Mouse (Mus musculus) MEL (cell line): ENCODE measurements around the gene Rgl3. TPM values are rescaled to one million over a fixed set of nuclear protein-coding genes. Genes with fewer than 3 reads are reported as not detected.
A peak's percentile ranks its signal among the peaks of the same experiment; 100 is the strongest.

Experiments
- DNase-seq: peaks from one replicate; pipeline ENCODE4 v3.0.0; 2011; ENCODE audit warnings: low read depth, low spot score
- H3K27ac ChIP-seq: 2 replicates; pipeline ENCODE4 v1.5.1; 2012; ENCODE audit warnings: low read depth, mild to moderate bottlenecking, control low read depth, low read length, moderate library complexity; ENCODE audit not compliant: control insufficient read depth
- H3K27me3 ChIP-seq, 2 experiments: fragments of 150-350 bp in 1 of 2; sonication (generic) in 1 of 2; 2 replicates each; pipeline ENCODE4 v1.6.1; 2012; ENCODE audit warnings: low read length in 2 of 2, mild to moderate bottlenecking in 2 of 2, improper control_type of control experiment in 1 of 2, moderate library complexity in 1 of 2; ENCODE audit not compliant: insufficient read depth in 2 of 2, control insufficient read depth in 1 of 2
- H3K36me3 ChIP-seq, 2 experiments: 2 replicates each; pipeline ENCODE4 v1.6.1; 2012 to 2014; ENCODE audit warnings: low read length in 2 of 2, improper control_type of control experiment in 1 of 2, inconsistent platforms in 1 of 2, mild to moderate bottlenecking in 1 of 2; ENCODE audit not compliant: insufficient read depth in 2 of 2, control insufficient read depth in 1 of 2
- H3K4me1 ChIP-seq, 2 experiments: fragments of 150-350 bp in 1 of 2; sonication (generic) in 1 of 2; 2 replicates each; pipeline ENCODE4 v1.6.1; 2012; ENCODE audit warnings: low read length in 2 of 2, improper control_type of control experiment in 1 of 2, mild to moderate bottlenecking in 1 of 2; ENCODE audit not compliant: insufficient read depth in 2 of 2, control insufficient read depth in 1 of 2
- H3K4me3 ChIP-seq, 2 experiments: fragments of 150-350 bp in 1 of 2; sonication (generic) in 1 of 2; 2 replicates each; pipeline ENCODE4 v1.5.1; 2012; ENCODE audit warnings: low read depth in 2 of 2, low read length in 2 of 2, mild to moderate bottlenecking in 2 of 2, moderate library complexity in 2 of 2, control low read depth in 1 of 2, improper control_type of control experiment in 1 of 2; ENCODE audit not compliant: control insufficient read depth in 1 of 2, insufficient read depth in 1 of 2
- H3K79me2 ChIP-seq: 2 replicates; pipeline ENCODE4 v1.6.1; 2012; ENCODE audit warnings: mild to moderate bottlenecking, low read length, moderate library complexity; ENCODE audit not compliant: control insufficient read depth, poor library complexity, insufficient read depth
- H3K9ac ChIP-seq: 2 replicates; pipeline ENCODE4 v1.6.1; 2012; ENCODE audit warnings: low read depth, mild to moderate bottlenecking, control low read depth, low read length, moderate library complexity; ENCODE audit not compliant: control insufficient read depth, poor library complexity, severe bottlenecking
- H3K9me3 ChIP-seq: fragments of 150-350 bp; sonication (generic); replicated peaks from 2 replicates; pipeline ENCODE4 v1.6.1; 2012; ENCODE audit warnings: mild to moderate bottlenecking, low read length, improper control_type of control experiment, moderate library complexity; ENCODE audit not compliant: insufficient read depth
- CHD1 ChIP-seq: IDR thresholded peaks from 2 replicates; pipeline ENCODE4 v1.6.1; 2012; ENCODE audit warnings: low read depth, mild to moderate bottlenecking, inconsistent platforms, low read length, improper control_type of control experiment
- MAFK ChIP-seq: IDR thresholded peaks from 2 replicates; pipeline ENCODE4 v1.6.1; 2011; ENCODE audit warnings: low read depth, mild to moderate bottlenecking, low read length, improper control_type of control experiment, borderline replicate concordance
- MAX ChIP-seq: IDR thresholded peaks from 2 replicates; pipeline ENCODE4 v1.6.1; 2011; ENCODE audit warnings: low read length, improper control_type of control experiment
- MAZ ChIP-seq: IDR thresholded peaks from 2 replicates; pipeline ENCODE4 v1.6.1; 2012; ENCODE audit warnings: low read depth, mild to moderate bottlenecking, inconsistent platforms, low read length, improper control_type of control experiment
- MEF2A ChIP-seq: IDR thresholded peaks from 2 replicates; pipeline ENCODE4 v1.6.1; 2014; ENCODE audit warnings: low read depth, mild to moderate bottlenecking, inconsistent platforms, low read length, improper control_type of control experiment; ENCODE audit not compliant: poor library complexity, insufficient replicate concordance, severe bottlenecking; ENCODE audit errors: extremely low read depth
- MYB ChIP-seq: IDR thresholded peaks from 2 replicates; pipeline ENCODE4 v1.6.1; 2011; ENCODE audit warnings: mild to moderate bottlenecking, low read depth, low read length, improper control_type of control experiment
- NELFE ChIP-seq: IDR thresholded peaks from 2 replicates; pipeline ENCODE4 v1.6.1; 2011; ENCODE audit warnings: low read depth, low read length, improper control_type of control experiment
- NRF1 ChIP-seq: IDR thresholded peaks from 2 replicates; pipeline ENCODE4 v1.6.1; 2014; ENCODE audit warnings: low read depth, mild to moderate bottlenecking, inconsistent platforms, low read length, improper control_type of control experiment, moderate library complexity; ENCODE audit not compliant: poor library complexity, insufficient read depth, severe bottlenecking
- POLR2AphosphoS5 ChIP-seq: IDR thresholded peaks from 2 replicates; pipeline ENCODE4 v1.6.1; 2012; ENCODE audit warnings: low read depth, borderline replicate concordance, mild to moderate bottlenecking, inconsistent platforms, low read length, moderate library complexity, mixed read lengths
- SIN3A ChIP-seq: IDR thresholded peaks from 2 replicates; pipeline ENCODE4 v1.6.1; 2012; ENCODE audit warnings: low read length, improper control_type of control experiment, inconsistent platforms
- SMC3 ChIP-seq: IDR thresholded peaks from 2 replicates; pipeline ENCODE4 v1.6.1; 2011; ENCODE audit warnings: low read depth, low read length, improper control_type of control experiment
- TBP ChIP-seq: IDR thresholded peaks from 2 replicates; pipeline ENCODE4 v1.8.0; 2011; ENCODE audit warnings: low read depth, low read length, improper control_type of control experiment
- polyA plus RNA-seq, 2 experiments: library from polyadenylated mRNA; stranded (reverse) in 1 of 2; unstranded in 1 of 2; fragments of >175 nt in 1 of 2; fragments of >200 nt in 1 of 2; gene quantifications; 2 replicates each; pipeline versions ENCODE4 v1.2.1 to v1.2.4; 2012; ENCODE audit warnings: low replicate concordance in 2 of 2, low read depth in 1 of 2; ENCODE audit not compliant: insufficient read length in 2 of 2, insufficient read depth in 1 of 2, missing spikeins in 1 of 2
- total RNA-seq: library from RNA; depleted of rRNA; stranded (reverse); fragments of 300-350 nt; gene quantifications from 2 replicates; pipeline ENCODE4 v1.2.3, GENCODE M21; 2012

Rgl3 gene
- total and polyA plus RNA-seq, 3 experiments: not detected

DNA sequence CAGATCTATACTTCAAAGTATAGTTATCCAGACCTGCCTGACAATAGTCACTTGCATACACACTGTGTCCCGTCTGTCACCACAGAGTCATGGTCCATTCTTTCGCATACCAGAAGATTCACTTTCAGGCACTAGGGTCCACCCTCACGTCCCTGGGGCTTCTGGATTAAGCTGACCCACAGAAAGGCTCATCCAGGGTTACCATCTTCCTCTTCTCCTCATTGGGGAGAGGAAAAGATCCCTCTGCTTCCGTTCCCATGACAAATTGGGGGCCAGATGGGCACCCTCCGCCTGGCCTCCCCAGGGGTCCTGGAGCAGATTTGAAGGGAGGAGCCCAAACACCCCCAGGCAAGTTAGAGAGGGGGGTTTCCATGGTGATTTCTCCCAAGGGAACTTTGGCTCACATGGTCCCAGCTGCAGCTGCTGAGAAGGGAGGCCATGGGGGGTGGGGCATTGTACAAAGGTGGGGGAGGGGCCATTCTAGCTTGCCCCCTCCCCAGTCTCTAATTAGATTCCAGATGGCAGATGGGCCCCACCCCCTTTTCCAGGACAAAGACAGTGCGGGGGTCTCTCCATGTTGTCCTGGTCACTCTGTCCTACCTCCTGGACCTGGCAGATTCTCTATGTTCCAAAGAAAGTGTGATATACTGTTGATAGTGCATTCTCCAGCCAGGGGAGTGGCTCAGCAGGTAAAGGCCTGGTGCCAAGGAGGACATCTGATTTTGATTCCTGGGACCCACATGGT is 46.2 kb upstream of the Rgl3 start:
- H3K27ac ChIP-seq: no peak overlapping the region
- TF ChIP-seq MEF2A (no peak), NRF1 (no peak), SMC3 (no peak), SIN3A (no peak)
- TF ChIP-seq, all 39 proteins: peak for 0
- Histone ChIP-seq H3K4me1 (no peaks in the 10 kb centered on the region), H3K79me2 (no peaks in the 10 kb centered on the region), H3K27me3 (peaks cover 0 to 6% of the 10 kb centered on the region in 2 experiments; a peak in 2 of 4 replicates), H3K36me3 (no peaks in the 10 kb centered on the region), H3K4me3 (no peak overlapping the region), H3K9me3 (no peaks in the 10 kb centered on the region), H3K9ac (no peak overlapping the region)
- no peak for DNase-seq

GRCm38 (mm10) chr9:22030386-22030785 is 41.1 kb upstream of the Rgl3 start:
- no peak overlapping the region for H3K9ac ChIP-seq
- no peak overlapping the region for H3K4me3 ChIP-seq
- no peak overlapping the region for H3K27ac ChIP-seq
- H3K79me2 ChIP-seq: no peaks in the 10 kb centered on the region
- H3K36me3 ChIP-seq: no peaks in the 10 kb centered on the region
- TF ChIP-seq MAZ: no peak
- TF ChIP-seq NELFE: no peak
- TF ChIP-seq POLR2AphosphoS5: no peak
- no peak for TF ChIP-seq MAFK
- TF ChIP-seq CHD1: no peak
- TF ChIP-seq MAX: no peak
- TF ChIP-seq, all 39 proteins: peak for 0
- Histone ChIP-seq H3K9me3 (no peaks in the 10 kb centered on the region), H3K4me1 (no peaks in the 10 kb centered on the region), H3K27me3 (peaks cover 0 to 1% of the 10 kb centered on the region in 2 experiments; a peak in 1 of 4 replicates)
- DNase-seq: no peak

- Histone ChIP-seq H3K27me3 (peaks cover 0 to 1% of the 10 kb centered on the region in 2 experiments; a peak in 1 of 4 replicates), H3K27ac (no peak overlapping the region), H3K4me1 (no peaks in the 10 kb centered on the region), H3K79me2 (no peaks in the 10 kb centered on the region), H3K36me3 (no peaks in the 10 kb centered on the region), H3K9me3 (no peaks in the 10 kb centered on the region), H3K9ac (no peak overlapping the region), H3K4me3 (no peak overlapping the region)
- no peak for DNase-seq
- no peak for TF ChIP-seq TBP
- 0 out of 2 replicates have a peak, but pooled peaks have one; percentile 3 for TF ChIP-seq MYB
Observed at GRCm38 (mm10) chr9:22028467-22028866, 39.2 kb upstream of the Rgl3 start.
